Mouse (Mus musculus) intestine, postnatal 0 days (tissue): ENCODE data around the gene Tex261. TPM values are rescaled to one million over a fixed set of nuclear protein-coding genes. Genes with fewer than 3 reads are reported as not detected.

ENCODE experiments used
- ATAC-seq: fragments of 200-750 bp; cut with Nextera tagmentation; 2 replicates; pipeline ENCODE4 v1.8.0; 2017; ENCODE audit warnings: mild to moderate bottlenecking, moderate TSS enrichment, moderate library complexity
- H3K27ac ChIP-seq: fragments of 300-500 bp; sonication (generic); 2 replicates; pipeline ENCODE4 v1.5.1; 2014; ENCODE audit warnings: mild to moderate bottlenecking, low read depth, low read length, moderate library complexity
- H3K27me3 ChIP-seq: fragments of 300-500 bp; sonication (generic); replicated peaks from 2 replicates; pipeline ENCODE4 v1.6.1; 2014; ENCODE audit warnings: low read length, mixed read lengths; ENCODE audit not compliant: control insufficient read depth, insufficient read depth
- H3K36me3 ChIP-seq: fragments of 300-500 bp; sonication (generic); 2 replicates; pipeline ENCODE4 v1.6.1; 2014; ENCODE audit warnings: mild to moderate bottlenecking, moderate library complexity; ENCODE audit not compliant: control insufficient read depth, insufficient read depth
- H3K4me1 ChIP-seq: fragments of 300-500 bp; sonication (generic); replicated peaks from 2 replicates; pipeline ENCODE4 v1.6.1; 2014; ENCODE audit warnings: antibody characterized with exemption, low read length, mixed read lengths; ENCODE audit not compliant: control insufficient read depth, insufficient read depth
- H3K4me2 ChIP-seq: fragments of 300-500 bp; sonication (generic); replicated peaks from 2 replicates; pipeline ENCODE4 v1.6.1; 2014; ENCODE audit warnings: low read depth, mild to moderate bottlenecking, moderate library complexity
- H3K4me3 ChIP-seq: fragments of 300-500 bp; sonication (generic); 2 replicates; pipeline ENCODE4 v1.5.1; 2014; ENCODE audit warnings: low read depth, low read length
- H3K9ac ChIP-seq: fragments of 300-500 bp; sonication (generic); 2 replicates; pipeline ENCODE4 v1.6.1; 2014; ENCODE audit warnings: mild to moderate bottlenecking, low read depth, low read length
- H3K9me3 ChIP-seq: fragments of 300-500 bp; sonication (generic); 2 replicates; pipeline ENCODE4 v1.6.1; 2016; ENCODE audit warnings: mixed run types; ENCODE audit not compliant: control insufficient read depth
- CTCF ChIP-seq: sonication (generic); IDR thresholded peaks from 2 replicates; pipeline ENCODE4 v1.5.1; 2016; ENCODE audit warnings: low read depth, mild to moderate bottlenecking, control low read depth, antibody characterized with exemption, moderate library complexity
- WGBS: fragments of 180-500 bp; shearing (Covaris S2); extraction: QIAGEN DNeasy Blood & Tissue Kit; methylation state at CpG from one replicate; pipeline ENCODE4 v1.1.7; 2014; 5-methylcytosine and 5-hydroxymethylcytosine counted together
- polyA plus RNA-seq: library from polyadenylated mRNA; unstranded; fragments of >200 nt; fragmentation: Nextera tagmentation; extraction: Ambion mirVana; gene quantifications from 2 replicates; pipeline ENCODE4 v1.2.1, GENCODE M21; 2015

Gene Tex261
- 107 and 111 TPM in 2 replicates for polyA plus RNA-seq

DNA sequence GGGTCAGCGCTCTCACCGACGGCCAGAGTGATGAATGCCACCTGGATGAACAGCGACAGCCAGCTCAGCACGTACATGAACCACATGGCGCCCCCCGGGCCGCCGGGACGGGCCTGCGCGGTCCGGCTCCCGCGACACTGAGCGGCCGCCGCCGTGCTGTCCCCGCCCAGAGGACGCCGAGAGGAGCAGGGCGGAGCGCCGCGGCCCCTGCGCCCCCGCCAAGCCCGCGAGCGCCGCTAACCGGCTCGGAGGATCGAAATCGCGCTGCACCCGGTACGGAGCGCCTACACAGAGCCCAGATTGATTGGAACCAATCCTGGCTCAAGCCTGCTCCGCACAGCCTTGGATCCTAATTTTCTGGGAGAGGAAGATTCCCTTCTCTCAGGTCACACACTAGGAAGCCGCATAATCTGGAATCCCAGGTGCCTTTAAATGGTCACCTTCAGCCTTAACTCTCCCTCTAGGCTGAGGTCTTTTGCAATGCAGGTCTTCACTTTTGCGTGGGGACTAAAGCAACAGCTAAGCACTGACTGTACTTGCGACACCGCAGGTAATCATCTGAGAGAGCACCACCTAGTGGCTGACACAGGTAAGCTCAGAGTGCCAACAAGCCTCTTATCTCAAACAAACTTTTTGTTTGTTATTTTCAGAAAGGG is at the start of gene Tex261:
Gene Tex261 (minus strand): TSS at position 176 of the 656 bp plus-strand sequence.
- peak within 1 kb of the TSS; percentile 83 for H3K4me3 ChIP-seq
- no peaks in the 10 kb centered on the region for H3K9me3 ChIP-seq
- H3K27me3 ChIP-seq, result no peaks in the 10 kb centered on the region
- H3K27ac ChIP-seq, result peak within 1 kb of the TSS; percentile 83
- peak; percentile 74 for TF ChIP-seq CTCF
- under 1% methylated on average over 42 of the region's 45 CpGs for WGBS
- H3K4me1 ChIP-seq, result peaks cover 3% of the 10 kb centered on the region; the same call in 1 of the 2 replicates
- peak within 1 kb of the TSS; percentile 83 for H3K4me2 ChIP-seq
- peak; percentile 93 for ATAC-seq
- peaks cover 23% of the 10 kb centered on the region for H3K36me3 ChIP-seq
- H3K9ac ChIP-seq, result peak within 1 kb of the TSS; percentile 90

GRCm38 (mm10) chr6:83821856-83822255 is 46.2 kb upstream of the Tex261 start:
- no peak overlapping the region for H3K27ac ChIP-seq
- no peaks in the 10 kb centered on the region for H3K9me3 ChIP-seq
- 58% methylated on average over 2 of the region's 2 CpGs for WGBS
- H3K27me3 ChIP-seq, result no peaks in the 10 kb centered on the region
- no peak overlapping the region for H3K9ac ChIP-seq
- no peaks in the 10 kb centered on the region for H3K4me1 ChIP-seq
- no peaks in the 10 kb centered on the region; the same call in 1 of the 2 replicates for H3K36me3 ChIP-seq
- TF ChIP-seq CTCF, result no peak
- no peak for ATAC-seq
- no peak overlapping the region for H3K4me2 ChIP-seq
- no peak overlapping the region for H3K4me3 ChIP-seq

GRCm38 (mm10) chr6:83820727-83821515 is 45.3 kb upstream of the Tex261 start:
- Histone ChIP-seq H3K9me3 (no peaks in the 10 kb centered on the region), H3K27ac (no peak overlapping the region), H3K4me2 (no peak overlapping the region), H3K9ac (no peak overlapping the region), H3K4me3 (no peak overlapping the region), H3K36me3 (no peaks in the 10 kb centered on the region; the same call in 1 of the 2 replicates), H3K4me1 (no peaks in the 10 kb centered on the region), H3K27me3 (no peaks in the 10 kb centered on the region)
- WGBS, result 95% methylated on average over 2 of the region's 2 CpGs
- no peak for TF ChIP-seq CTCF
- ATAC-seq, result no peak

DNA sequence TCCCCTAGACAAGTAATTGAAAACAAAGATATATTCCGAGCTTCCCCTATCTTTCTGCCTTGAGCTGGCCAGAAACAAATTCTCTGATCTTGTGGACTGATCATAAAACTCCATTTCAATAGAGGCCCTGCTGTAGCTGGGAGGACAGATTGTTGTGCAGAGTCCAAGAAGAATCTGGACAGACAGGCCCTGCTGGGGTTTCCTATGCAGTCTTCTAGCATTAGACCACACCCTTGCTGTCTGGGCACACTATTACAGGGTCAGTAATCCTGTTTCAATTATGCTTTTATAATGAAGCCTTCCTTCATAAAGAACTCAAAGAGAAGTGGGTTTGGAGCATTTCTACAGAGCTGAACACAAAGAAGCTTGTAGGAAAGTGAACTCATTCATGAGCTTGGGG is 43.4 kb upstream of the Tex261 start:
- no peak for TF ChIP-seq CTCF
- Histone ChIP-seq H3K27ac (peak overlapping the region; percentile 9; the same call in 1 of the 2 replicates), H3K4me2 (no peak overlapping the region), H3K36me3 (peaks cover 3% of the 10 kb centered on the region), H3K9me3 (no peaks in the 10 kb centered on the region), H3K27me3 (no peaks in the 10 kb centered on the region), H3K9ac (no peak overlapping the region), H3K4me3 (no peak overlapping the region), H3K4me1 (no peaks in the 10 kb centered on the region)
- no peak for ATAC-seq
- 37% methylated on average over 1 of the region's 1 CpGs for WGBS

- Histone ChIP-seq H3K4me3 (no peak overlapping the region), H3K27me3 (no peaks in the 10 kb centered on the region), H3K36me3 (peaks cover 14% of the 10 kb centered on the region), H3K4me2 (no peak overlapping the region), H3K9me3 (no peaks in the 10 kb centered on the region), H3K9ac (no peak overlapping the region), H3K4me1 (no peaks in the 10 kb centered on the region), H3K27ac (no peak overlapping the region)
- TF ChIP-seq CTCF, result no peak
- ATAC-seq, result no peak
- 95% methylated on average over 3 of the region's 3 CpGs for WGBS
Measured at GRCm38 (mm10) chr6:83815801-83816200, 40.2 kb upstream of the Tex261 start.

DNA sequence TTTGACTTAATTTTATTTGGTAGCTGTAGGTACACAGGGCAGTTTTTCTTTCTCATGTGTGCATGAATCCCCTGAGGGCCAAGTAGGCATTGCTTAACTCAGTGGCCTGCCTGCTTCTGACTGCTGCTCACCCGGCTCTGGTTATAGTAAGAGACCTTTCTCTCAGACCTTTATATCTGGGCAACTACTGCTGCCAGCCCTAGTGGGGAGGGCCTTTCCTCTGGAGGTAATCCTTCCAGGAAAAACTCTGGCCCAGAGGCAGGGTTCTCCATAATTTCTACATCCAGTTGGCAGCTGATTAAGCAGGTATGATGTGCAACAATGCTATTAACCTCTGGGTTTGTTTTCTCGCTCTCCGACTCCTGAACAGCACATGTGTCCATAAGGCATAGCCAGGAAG is 27.2 kb upstream of the Tex261 start:
- no peak overlapping the region for H3K27ac ChIP-seq
- no peaks in the 10 kb centered on the region for H3K4me1 ChIP-seq
- peaks cover 66% of the 10 kb centered on the region for H3K36me3 ChIP-seq
- no peak overlapping the region for H3K9ac ChIP-seq
- 88% methylated on average over 3 of the region's 3 CpGs for WGBS
- H3K27me3 ChIP-seq, result no peaks in the 10 kb centered on the region
- H3K4me2 ChIP-seq, result no peak overlapping the region
- no peak overlapping the region for H3K4me3 ChIP-seq
- no peak for TF ChIP-seq CTCF
- H3K9me3 ChIP-seq, result no peaks in the 10 kb centered on the region
- ATAC-seq, result no peak
